Mouse (Mus musculus) cerebellum, adult 18-20 months (tissue): ENCODE measurements around the gene Tbce.
A peak's percentile ranks its signal among the peaks of the same experiment; 100 is the strongest.
"Not testable (repeated sequence)": the region's sequence is repeated elsewhere in the genome, so short reads cannot be mapped to it uniquely, and the experiment has no call there.

Source experiments
- DNase-seq, 2 experiments: peaks; one replicate each; pipeline ENCODE4 v3.0.0; 2021

Gene Tbce

GRCm38 (mm10) chr13:14039292-14039965 is at the start of gene Tbce:
Gene Tbce (minus strand): TSS chr13:14039638.
- peak; percentile 89 to 92 for DNase-seq

GRCm38 (mm10) chr13:14088669-14089068 is 49.2 kb upstream of the Tbce start:
- no peak for DNase-seq

- no peak for DNase-seq
Observed at GRCm38 (mm10) chr13:14075326-14075725, 35.9 kb upstream of the Tbce start.

GRCm38 (mm10) chr13:14074371-14074770 is 34.9 kb upstream of the Tbce start:
- no peak for DNase-seq

GRCm38 (mm10) chr13:14069291-14069690 is 29.9 kb upstream of the Tbce start:
- DNase-seq = no peak

- DNase-seq = no peak
Observed at GRCm38 (mm10) chr13:14068035-14068434, 28.6 kb upstream of the Tbce start.

- DNase-seq = no peak
Observed at GRCm38 (mm10) chr13:14065701-14066100, 26.3 kb upstream of the Tbce start.

- DNase-seq = no peak
Observed at GRCm38 (mm10) chr13:14065028-14065380, 25.6 kb upstream of the Tbce start.

GRCm38 (mm10) chr13:14064341-14065027 is 25.0 kb upstream of the Tbce start:
- DNase-seq = peak; percentile 40 to 51

GRCm38 (mm10) chr13:14063942-14064271 is 24.5 kb upstream of the Tbce start:
- DNase-seq = no peak

GRCm38 (mm10) chr13:14063013-14063941 is 23.8 kb upstream of the Tbce start, which contains the start of the genes Arid4b and Ggps1:
Gene Arid4b (plus strand): TSS chr13:14063232.
Gene Ggps1 (minus strand): TSS chr13:14063488.
- DNase-seq = peak; percentile 94 to 99

GRCm38 (mm10) chr13:14062209-14063012 is 23.0 kb upstream of the Tbce start:
- no peak for DNase-seq

GRCm38 (mm10) chr13:14059582-14059981 is 20.1 kb upstream of the Tbce start:
- DNase-seq = no peak

- DNase-seq = no peak
Observed at GRCm38 (mm10) chr13:14056801-14057200, 17.4 kb upstream of the Tbce start.

- no peak for DNase-seq
Observed at GRCm38 (mm10) chr13:14049878-14050277, 10.4 kb upstream of the Tbce start.

GRCm38 (mm10) chr13:14044521-14044920 is 5.1 kb upstream of the Tbce start:
- no peak for DNase-seq

- no peak for DNase-seq
Observed at GRCm38 (mm10) chr13:14043851-14044250, 4.4 kb upstream of the Tbce start.

- DNase-seq = no peak
Observed at GRCm38 (mm10) chr13:14040186-14040585, 748 bp upstream of the Tbce start.

- no peak for DNase-seq
Observed at GRCm38 (mm10) chr13:14038911-14039291, 537 bp downstream of the Tbce start.

GRCm38 (mm10) chr13:14035875-14036630 is 3.4 kb downstream of the Tbce start:
- no peak for DNase-seq

- not testable (repeated sequence) for DNase-seq
Observed at GRCm38 (mm10) chr13:14035352-14035751, 4.1 kb downstream of the Tbce start.

GRCm38 (mm10) chr13:14034073-14034348 is 5.4 kb downstream of the Tbce start:
- no peak for DNase-seq
